In the genomic region with DNA sequence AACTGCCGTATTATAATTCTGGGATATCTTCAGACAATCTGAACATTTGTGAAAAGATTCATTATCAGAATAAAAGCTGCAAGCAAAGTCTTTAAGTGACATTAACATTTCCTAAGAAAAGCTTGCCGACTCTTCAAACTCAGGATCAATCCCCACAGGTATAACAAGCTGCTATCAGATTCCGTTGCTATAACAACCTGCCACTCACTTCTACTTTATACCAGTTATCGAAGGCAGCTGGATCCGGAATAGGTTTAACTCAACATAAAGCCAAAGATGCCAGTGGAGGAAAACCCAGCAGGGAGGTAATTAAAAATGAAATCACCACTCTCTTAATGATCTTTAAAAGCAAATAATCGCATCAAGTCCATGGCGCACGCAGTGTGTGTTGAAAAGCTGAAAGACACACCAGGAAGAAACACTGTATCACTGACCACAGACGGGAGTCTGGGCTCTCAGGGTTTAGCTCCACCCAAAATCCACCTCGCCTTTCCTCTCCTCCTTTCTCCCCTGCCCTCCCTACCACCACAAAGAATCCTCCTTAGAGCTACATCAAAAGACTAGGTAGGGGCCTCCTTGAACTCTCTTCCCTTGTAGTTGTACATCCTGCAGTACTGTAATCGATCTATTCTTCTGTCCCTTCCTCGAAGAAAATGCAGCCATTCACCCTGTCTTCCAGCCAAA, we compare ENCODE assay signal across 20 mouse cellular contexts.
DNase-seq lines count a peak whose midpoint lies in the region; ATAC-seq lines count a peak whose summit lies in the region.
"Had no signal": no experiment of that assay in that cellular context is flagged by ENCODE, and none has a peak within 500 bp of the region (broad histone marks: within the 10 kb centered on the region; RNA-seq: fewer than 3 reads in every experiment).

No protein-coding gene starts in this region.

- peaks cover 15% of the 10 kb centered on the region for H3K4me1 ChIP-seq in hindbrain, embryonic 13.5 days (replicated peaks)
- no peaks in the 10 kb centered on the region for H3K4me1 ChIP-seq in hindbrain, embryonic 10.5 days (replicated peaks)
- H3K4me1 ChIP-seq in neural tube, embryonic 15.5 days = peaks cover 19% of the 10 kb centered on the region; the same call in 1 of the 2 replicates
- H3K4me1 ChIP-seq: heart, embryonic 13.5 days; liver, embryonic 15.5 days had no signal

- peaks cover 6% of the 10 kb centered on the region; the same call in 1 of the 2 replicates for H3K9me3 ChIP-seq in hindbrain, embryonic 13.5 days
- H3K9me3 ChIP-seq in hindbrain, embryonic 10.5 days = no peaks in the 10 kb centered on the region
- no peaks in the 10 kb centered on the region for H3K9me3 ChIP-seq in neural tube, embryonic 15.5 days (replicated peaks)
- H3K9me3 ChIP-seq: liver, embryonic 15.5 days had no signal

- no peak overlapping the region for H3K4me3 ChIP-seq in hindbrain, embryonic 13.5 days
- H3K4me3 ChIP-seq in hindbrain, embryonic 10.5 days = no peak overlapping the region
- H3K4me3 ChIP-seq in neural tube, embryonic 15.5 days (replicated peaks) = no peak overlapping the region
- H3K4me3 ChIP-seq: heart, adult 2 months; heart, embryonic 13.5 days; left cerebral cortex, adult 2 months; liver, embryonic 15.5 days had no signal

- WGBS in hindbrain, embryonic 13.5 days = 60% methylated on average over 12 of the region's 12 CpGs
- WGBS in hindbrain, embryonic 10.5 days = 80% methylated on average over 12 of the region's 12 CpGs
- WGBS in neural tube, embryonic 15.5 days = 49% methylated on average over 12 of the region's 12 CpGs

- peak overlapping the region; percentile 68 for H3K27ac ChIP-seq in hindbrain, embryonic 13.5 days
- H3K27ac ChIP-seq in hindbrain, embryonic 10.5 days = no peak overlapping the region
- H3K27ac ChIP-seq in neural tube, embryonic 15.5 days (replicated peaks) = peak overlapping the region; percentile 64
- H3K27ac ChIP-seq: heart, adult 2 months; heart, embryonic 13.5 days; left cerebral cortex, adult 2 months; liver, embryonic 15.5 days had no signal

- ATAC-seq in hindbrain, embryonic 13.5 days (ENCODE audit: low FRiP score) = no peak
- peak; percentile 79 for ATAC-seq in neural tube, embryonic 15.5 days (ENCODE audit: low FRiP score)
- ATAC-seq: inflammation-experienced regulatory T-cells, adult 6 months had no signal

- no peak overlapping the region for H3K4me2 ChIP-seq in hindbrain, embryonic 13.5 days
- 0 out of 2 replicates have a peak overlapping the region, but pooled peaks have one; percentile 6 for H3K4me2 ChIP-seq in neural tube, embryonic 15.5 days
- H3K4me2 ChIP-seq: heart, embryonic 13.5 days; liver, embryonic 15.5 days had no signal

- no peaks in the 10 kb centered on the region for H3K36me3 ChIP-seq in hindbrain, embryonic 13.5 days
- H3K36me3 ChIP-seq in hindbrain, embryonic 10.5 days = no peaks in the 10 kb centered on the region
- no peaks in the 10 kb centered on the region for H3K36me3 ChIP-seq in neural tube, embryonic 15.5 days
- H3K36me3 ChIP-seq: liver, embryonic 15.5 days had no signal

- H3K27me3 ChIP-seq in hindbrain, embryonic 13.5 days = no peaks in the 10 kb centered on the region
- no peaks in the 10 kb centered on the region for H3K27me3 ChIP-seq in hindbrain, embryonic 10.5 days (ENCODE audit: insufficient read depth, poor library complexity, severe bottlenecking)
- H3K27me3 ChIP-seq in neural tube, embryonic 15.5 days (replicated peaks) = no peaks in the 10 kb centered on the region
- H3K27me3 ChIP-seq: heart, embryonic 13.5 days; liver, embryonic 15.5 days had no signal

- DNase-seq in embryo, embryonic 10.5 days (ENCODE audit: low spot score) = peak; percentile 8
- DNase-seq in embryo, embryonic 11 days = no peak
- DNase-seq in hindbrain, embryonic 10.5 days (ENCODE audit: low spot score) = no peak
- peak; percentile 8 for DNase-seq in testis, postnatal 14 days (ENCODE audit: low spot score)
- no peak for DNase-seq in testis, postnatal 10 days (ENCODE audit: low spot score)
- DNase-seq in frontal cortex, postnatal 10 days (ENCODE audit: low spot score in 2 of 2) = no peak
- DNase-seq: adrenal gland, postnatal 10 days; gastrocnemius, postnatal 25 days; heart, adult 2 months; kidney, adult 18-20 months; layer of hippocampus, adult 9-11 months; lung, postnatal 4 days; right cerebral cortex, postnatal 25 days; thymus, postnatal 25 days had no signal

- no peak overlapping the region for H3K9ac ChIP-seq in hindbrain, embryonic 13.5 days
- H3K9ac ChIP-seq in neural tube, embryonic 15.5 days (replicated peaks) = no peak overlapping the region
- H3K9ac ChIP-seq: heart, embryonic 13.5 days; liver, embryonic 15.5 days had no signal

Comparison
In these comparisons a context has a peak if more than half of its experiments do, and no peak if none do; other contexts are left out.
1. DNase-seq: peak in embryo, embryonic 10.5 days (single experiment) and testis, postnatal 14 days (single experiment); none in embryo, embryonic 11 days (single experiment), hindbrain, embryonic 10.5 days (single experiment), testis, postnatal 10 days (single experiment) and frontal cortex, postnatal 10 days (0 of 2).